Mouse (Mus musculus): ENCODE results near the gene Cds1.

DNA sequence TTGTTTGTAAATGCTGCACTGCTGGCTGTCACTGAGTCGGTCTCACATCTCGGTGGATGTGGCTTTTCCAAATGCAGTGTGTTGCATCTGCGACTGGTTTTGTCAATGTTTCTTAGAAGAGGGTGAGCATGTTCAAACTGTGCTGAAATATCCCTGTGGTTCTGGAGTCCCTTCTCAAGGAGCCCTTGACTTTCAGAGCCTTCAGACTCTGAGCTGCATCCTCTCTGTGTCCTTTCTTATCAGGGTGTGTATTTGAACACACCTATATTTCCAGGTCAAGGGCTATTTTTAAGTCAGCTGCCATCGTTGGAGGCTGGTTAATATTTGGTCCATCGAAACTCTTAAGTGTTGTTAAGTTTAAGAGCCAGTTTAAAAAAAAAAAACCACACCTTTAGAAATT is 2.2 kb downstream of the Cds1 start:
- TF ChIP-seq POLR2A (IDR thresholded peaks at IDR 0.05; ENCODE audit: insufficient read depth, low read depth, low read length): no peak
- TF ChIP-seq CTCF (IDR thresholded peaks at IDR 0.05): no peak
- no peak for TF ChIP-seq EP300 (IDR thresholded peaks at IDR 0.05; ENCODE audit: insufficient read depth, low read depth, low read length)

All from heart, adult 2 months (tissue).